Mouse (Mus musculus) lung, postnatal 0 days (tissue): ENCODE measurements at regions not wholly inside any gene's neighbourhood (a gene's known extent, or its start where the extent isn't known, plus 50 kb on each side); places are given as distances from the start of the nearest gene placed in this dataset.

ENCODE experiments used
- ATAC-seq: fragments of 200-750 bp; cut with Nextera tagmentation; 2 replicates; pipeline ENCODE4 v1.8.0; 2017; ENCODE audit warnings: moderate library complexity
- DNase-seq: peaks from one replicate; pipeline ENCODE4 v3.0.0-alpha.2; 2016; ENCODE audit warnings: low spot score
- H3K27ac ChIP-seq: fragments of 300-500 bp; sonication (generic); 2 replicates; pipeline ENCODE4 v1.5.1; 2014; ENCODE audit warnings: antibody characterized with exemption, mild to moderate bottlenecking, low read length, mixed read lengths
- H3K27me3 ChIP-seq: fragments of 300-500 bp; sonication (generic); replicated peaks from 2 replicates; pipeline ENCODE4 v1.6.1; 2014; ENCODE audit warnings: low read length, mixed read lengths; ENCODE audit not compliant: insufficient read depth
- H3K36me3 ChIP-seq: fragments of 300-500 bp; sonication (generic); 2 replicates; pipeline ENCODE4 v1.6.1; 2014; ENCODE audit warnings: low read length, mixed read lengths; ENCODE audit not compliant: insufficient read depth
- H3K4me1 ChIP-seq: fragments of 300-500 bp; sonication (generic); 2 replicates; pipeline ENCODE4 v1.6.1; 2014; ENCODE audit warnings: antibody characterized with exemption, low read depth, low read length, mixed read lengths; ENCODE audit not compliant: insufficient read depth
- H3K4me2 ChIP-seq: fragments of 300-500 bp; sonication (generic); replicated peaks from 2 replicates; pipeline ENCODE4 v1.6.1; 2014; ENCODE audit warnings: low read depth, mild to moderate bottlenecking, low read length, moderate library complexity, mixed read lengths
- H3K4me3 ChIP-seq: fragments of 300-500 bp; sonication (generic); 2 replicates; pipeline ENCODE4 v1.5.1; 2014; ENCODE audit warnings: low read depth, low read length
- H3K9ac ChIP-seq: fragments of 300-500 bp; sonication (generic); replicated peaks from 2 replicates; pipeline ENCODE4 v1.6.1; 2014; ENCODE audit warnings: low read depth, mild to moderate bottlenecking
- H3K9me3 ChIP-seq: fragments of 300-500 bp; sonication (generic); 2 replicates; pipeline ENCODE4 v1.6.1; 2016; ENCODE audit warnings: low read length, mixed read lengths
- CTCF ChIP-seq: IDR thresholded peaks from 2 replicates; pipeline ENCODE4 v1.5.1; 2016; ENCODE audit warnings: antibody characterized with exemption, mild to moderate bottlenecking
- EP300 ChIP-seq: IDR thresholded peaks from 2 replicates; pipeline ENCODE4 v1.6.1; 2016; ENCODE audit warnings: antibody characterized with exemption, mild to moderate bottlenecking, control low read depth
- WGBS: fragments of 180-500 bp; shearing (Covaris S2); extraction: QIAGEN DNeasy Blood & Tissue Kit; methylation state at CpG from one replicate; pipeline ENCODE4 v1.1.7; 2014; 5-methylcytosine and 5-hydroxymethylcytosine counted together

DNA sequence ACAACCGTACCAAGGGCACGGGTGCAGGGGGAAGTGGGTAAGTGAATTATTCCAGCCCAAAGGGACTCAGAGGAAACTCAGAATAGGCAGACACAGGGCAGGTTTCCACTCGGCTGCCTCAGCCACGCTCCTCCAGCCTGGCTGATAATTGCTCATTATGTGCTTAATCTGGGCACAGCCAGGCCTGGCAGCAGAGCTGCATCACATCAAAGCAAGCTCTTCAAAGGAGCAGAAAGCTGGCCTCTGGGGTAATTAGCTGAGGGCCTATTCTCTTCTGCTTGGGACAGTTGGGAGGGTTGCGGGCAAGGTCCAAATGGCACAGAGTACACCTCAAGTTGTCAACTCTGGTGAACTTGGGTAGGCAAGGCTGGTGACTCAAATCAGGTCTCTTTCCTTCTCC is 239.5 kb downstream of the Emx2 start:
- 78% methylated on average over 5 of the region's 5 CpGs for WGBS
- Histone ChIP-seq H3K9me3 (no peaks in the 10 kb centered on the region), H3K9ac (no peak overlapping the region), H3K4me2 (no peak overlapping the region), H3K27me3 (no peaks in the 10 kb centered on the region), H3K4me3 (no peak overlapping the region), H3K36me3 (no peaks in the 10 kb centered on the region), H3K4me1 (no peaks in the 10 kb centered on the region), H3K27ac (no peak overlapping the region)
- TF ChIP-seq CTCF (no peak), EP300 (no peak)
- ATAC-seq, result no peak
- no peak for DNase-seq

DNA sequence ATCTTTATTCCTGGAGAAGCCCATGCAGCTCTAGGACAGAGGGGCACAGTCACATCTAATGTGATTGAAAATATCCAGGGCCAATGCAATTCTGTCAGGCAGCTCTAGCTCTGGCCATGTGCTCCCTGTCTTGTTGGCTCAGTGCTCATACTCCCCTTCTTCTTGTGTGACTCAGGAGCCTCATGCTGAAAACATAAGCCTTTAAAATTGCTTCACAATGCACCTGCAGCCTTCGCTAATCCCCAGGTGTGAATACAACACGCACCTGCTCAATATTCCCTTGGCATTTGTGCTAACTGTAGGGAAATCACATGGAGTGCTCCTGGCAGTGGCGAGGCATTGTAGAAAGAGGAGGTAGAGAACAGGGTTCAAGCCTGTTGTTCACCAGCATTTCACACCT is 242.0 kb downstream of the Emx2 start:
- DNase-seq, result no peak
- Histone ChIP-seq H3K4me3 (no peak overlapping the region), H3K9me3 (no peaks in the 10 kb centered on the region), H3K36me3 (no peaks in the 10 kb centered on the region), H3K27ac (no peak overlapping the region), H3K27me3 (no peaks in the 10 kb centered on the region), H3K9ac (no peak overlapping the region), H3K4me2 (no peak overlapping the region), H3K4me1 (no peaks in the 10 kb centered on the region)
- TF ChIP-seq EP300 (no peak), CTCF (no peak)
- no peak for ATAC-seq
- WGBS, result 53% methylated on average over 3 of the region's 3 CpGs

DNA sequence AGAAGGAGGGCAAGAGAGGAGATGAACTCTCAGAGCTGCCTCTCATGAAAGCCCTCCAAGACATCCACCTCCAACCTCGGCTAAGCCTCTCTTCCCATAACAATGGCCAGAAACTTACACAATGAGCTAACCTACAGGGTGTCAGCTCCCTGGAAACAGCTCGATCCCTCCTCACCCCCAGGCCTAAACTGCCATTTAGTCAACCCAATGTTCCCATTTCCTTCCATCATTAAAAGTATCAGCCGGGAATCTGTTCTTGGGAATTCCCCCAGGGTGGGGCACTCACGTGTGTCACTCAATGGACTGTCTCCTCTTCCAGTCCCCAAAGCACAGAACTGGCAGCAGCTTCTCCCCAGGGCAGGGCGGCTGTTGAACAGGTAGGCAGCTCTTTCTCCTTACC is 236.3 kb downstream of the Rab11fip2 start:
- TF ChIP-seq EP300, result no peak
- no peak for TF ChIP-seq CTCF
- Histone ChIP-seq H3K27ac (no peak overlapping the region), H3K9me3 (no peaks in the 10 kb centered on the region), H3K4me1 (no peaks in the 10 kb centered on the region), H3K4me2 (no peak overlapping the region), H3K36me3 (no peaks in the 10 kb centered on the region), H3K9ac (no peak overlapping the region), H3K27me3 (no peaks in the 10 kb centered on the region), H3K4me3 (no peak overlapping the region)
- DNase-seq, result no peak
- ATAC-seq, result no peak
- 69% methylated on average over 5 of the region's 5 CpGs for WGBS

DNA sequence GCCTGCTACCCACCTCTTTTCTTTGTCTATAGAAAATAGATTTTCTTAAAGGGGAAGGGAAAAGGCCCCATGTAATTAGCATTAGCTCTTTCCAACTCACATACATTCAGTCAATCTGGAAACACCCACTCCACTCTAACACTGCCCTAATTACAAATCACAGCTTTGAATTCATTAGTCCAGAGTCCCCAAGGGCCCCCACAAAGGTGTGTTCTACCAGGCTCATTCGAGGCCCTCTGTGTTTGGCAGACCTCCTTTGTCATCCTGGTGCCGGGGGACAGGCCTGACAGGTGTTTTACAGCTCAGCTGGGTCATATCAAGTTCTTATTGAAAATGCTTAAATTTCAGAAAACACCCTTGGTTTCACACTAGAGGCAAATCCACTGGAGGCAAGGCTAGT is 234.3 kb downstream of the Rab11fip2 start:
- Histone ChIP-seq H3K27me3 (no peaks in the 10 kb centered on the region), H3K27ac (no peak overlapping the region), H3K9me3 (no peaks in the 10 kb centered on the region), H3K36me3 (no peaks in the 10 kb centered on the region), H3K4me2 (no peak overlapping the region), H3K9ac (no peak overlapping the region), H3K4me1 (no peaks in the 10 kb centered on the region), H3K4me3 (no peak overlapping the region)
- no peak for TF ChIP-seq EP300
- no peak for TF ChIP-seq CTCF
- DNase-seq (no peak), ATAC-seq (no peak)
- 37% methylated on average over 2 of the region's 2 CpGs for WGBS

DNA sequence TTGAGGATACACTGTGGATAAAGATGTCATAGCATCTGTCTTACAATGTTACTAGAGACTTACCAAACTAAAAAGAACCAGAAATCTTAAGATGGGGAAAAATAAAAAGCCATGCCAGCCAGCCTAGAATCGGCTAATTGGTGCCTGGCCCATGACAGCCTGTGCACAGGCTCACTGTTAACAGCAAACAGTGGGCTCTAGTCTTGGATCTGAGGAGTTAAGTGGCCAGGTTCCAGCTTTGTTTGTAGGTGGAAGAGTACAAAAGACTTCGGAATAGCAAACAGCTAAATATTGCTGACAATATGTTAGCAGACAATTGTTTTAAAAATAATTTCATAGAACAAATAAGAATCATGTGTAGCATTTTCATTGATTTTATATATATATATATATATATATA is 228.4 kb downstream of the Rab11fip2 start:
- Histone ChIP-seq H3K9ac (no peak overlapping the region), H3K4me2 (no peak overlapping the region), H3K4me1 (no peaks in the 10 kb centered on the region), H3K27me3 (no peaks in the 10 kb centered on the region), H3K27ac (no peak overlapping the region), H3K36me3 (no peaks in the 10 kb centered on the region), H3K9me3 (no peaks in the 10 kb centered on the region), H3K4me3 (no peak overlapping the region)
- TF ChIP-seq EP300, result no peak
- no peak for TF ChIP-seq CTCF
- ATAC-seq, result no peak
- DNase-seq, result no peak
- WGBS, result 86% methylated on average over 2 of the region's 2 CpGs

DNA sequence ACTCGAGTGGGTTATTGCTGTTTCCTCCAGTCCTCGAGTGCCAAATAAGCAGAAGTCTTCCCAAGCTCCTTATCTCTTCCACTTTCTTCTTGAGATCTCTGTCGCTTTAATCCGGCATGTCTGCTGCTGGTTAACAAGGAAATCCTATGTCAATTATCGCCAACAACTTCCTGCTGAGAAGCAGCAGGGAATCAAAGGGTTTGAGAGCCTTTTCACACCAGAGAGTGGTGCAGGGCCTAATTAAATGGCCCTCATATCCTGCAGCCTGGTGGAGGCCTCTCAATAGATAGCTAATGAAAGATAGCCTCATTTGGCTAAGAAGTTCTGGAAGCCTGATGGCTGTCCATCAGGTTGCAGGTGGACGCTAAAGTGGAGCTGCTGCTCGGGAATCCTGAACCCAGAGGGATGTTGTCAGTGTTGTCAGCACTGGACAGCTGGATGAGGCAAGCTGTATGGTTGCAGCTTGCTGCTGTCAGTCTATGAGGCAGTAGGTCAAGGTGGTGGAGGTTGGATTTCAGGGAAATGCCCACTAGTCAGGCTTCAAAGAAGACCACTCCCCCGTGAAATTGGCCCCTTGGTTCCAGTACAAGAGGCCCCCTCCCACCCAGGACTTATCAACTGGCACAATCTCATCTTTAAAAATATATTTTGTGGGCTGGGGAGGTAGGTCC is 225.5 kb downstream of the Rab11fip2 start:
- DNase-seq (no peak), ATAC-seq (no peak)
- Histone ChIP-seq H3K36me3 (no peaks in the 10 kb centered on the region), H3K4me1 (no peaks in the 10 kb centered on the region), H3K9me3 (no peaks in the 10 kb centered on the region), H3K9ac (no peak overlapping the region), H3K27me3 (no peaks in the 10 kb centered on the region), H3K4me2 (no peak overlapping the region), H3K4me3 (no peak overlapping the region), H3K27ac (no peak overlapping the region)
- WGBS, result 8% methylated on average over 8 of the region's 8 CpGs
- no peak for TF ChIP-seq CTCF
- TF ChIP-seq EP300, result no peak

DNA sequence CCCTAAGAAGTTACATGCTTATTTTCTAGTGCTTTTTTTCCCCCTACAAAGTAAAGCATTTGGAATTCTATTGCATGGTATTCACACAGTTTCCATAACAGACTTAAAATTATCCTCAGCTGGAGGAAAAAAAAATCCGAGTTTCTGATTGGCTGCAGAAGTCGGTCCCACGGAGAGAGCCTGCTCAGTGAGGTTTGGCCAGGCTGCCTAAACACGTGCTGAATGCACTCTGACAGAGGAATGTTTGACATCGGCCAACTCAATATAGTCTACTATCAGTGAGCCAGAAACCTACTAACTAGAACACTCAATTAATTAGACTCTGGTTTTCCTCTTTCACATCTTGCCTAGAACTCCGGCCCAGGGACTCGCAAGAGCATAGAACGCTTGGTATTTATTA is 204.9 kb downstream of the Rab11fip2 start:
- DNase-seq (no peak), ATAC-seq (no peak)
- Histone ChIP-seq H3K27ac (no peak overlapping the region), H3K9me3 (no peaks in the 10 kb centered on the region), H3K4me1 (no peaks in the 10 kb centered on the region), H3K9ac (no peak overlapping the region), H3K4me2 (no peak overlapping the region), H3K36me3 (no peaks in the 10 kb centered on the region), H3K27me3 (no peaks in the 10 kb centered on the region), H3K4me3 (no peak overlapping the region)
- WGBS, result 54% methylated on average over 8 of the region's 8 CpGs
- no peak for TF ChIP-seq CTCF
- no peak for TF ChIP-seq EP300
